Mouse (Mus musculus) megakaryocyte progenitor cell, adult 5-6 weeks (primary cell): ENCODE measurements around the gene Mypop. TPM values are rescaled to one million over a fixed set of nuclear protein-coding genes. Genes with fewer than 3 reads are reported as not detected.

Source experiments
- total RNA-seq, 2 experiments: library from RNA; stranded (forward) in 1 of 2; stranded (reverse) in 1 of 2; fragments of 157-497, 149-512 nt in 1 of 2; fragments of 200-1000 nt in 1 of 2; gene quantifications; 2 replicates each; pipeline versions ENCODE4 v1.2.3 to v1.2.4; 2015 to 2017

The Mypop gene
- total RNA-seq, 2 experiments from 2014 or later, result 0.17 TPM; not detected in 1

Other genes starting within 250 kb of the Mypop start
- not detected in 2 replicates for gene Psg19, start 192.7 kb upstream of the Mypop start, total RNA-seq (2015)
- gene Psg19, start 192.7 kb upstream of the Mypop start, total RNA-seq (2017), result not detected in 2 replicates
- gene Psg17, start 169.6 kb upstream of the Mypop start, total RNA-seq (2015), result not detected in 2 replicates
- not detected in 2 replicates for gene Psg17, start 169.6 kb upstream of the Mypop start, total RNA-seq (2017)
- gene Mill2, start 151.3 kb upstream of the Mypop start, total RNA-seq (2015), result 0.15 and 0.44 TPM in 2 replicates
- gene Mill2, start 151.3 kb upstream of the Mypop start, total RNA-seq (2017), result 0.75 TPM in 1 of 2 replicates, not detected in the other
- 264 and 265 TPM in 2 replicates for gene Pglyrp1, start 119.9 kb upstream of the Mypop start, total RNA-seq (2015)
- gene Pglyrp1, start 119.9 kb upstream of the Mypop start, total RNA-seq (2017), result 31.3 and 35.6 TPM in 2 replicates
- 11.9 and 14.1 TPM in 2 replicates for gene Ccdc61, start 80.8 kb upstream of the Mypop start, total RNA-seq (2015)
- gene Ccdc61, start 80.8 kb upstream of the Mypop start, total RNA-seq (2017), result 11.3 and 17.0 TPM in 2 replicates
- gene Nova2, start 65.4 kb upstream of the Mypop start, total RNA-seq (2015), result not detected in 2 replicates
- gene Nova2, start 65.4 kb upstream of the Mypop start, total RNA-seq (2017), result not detected in 2 replicates
- gene Nanos2, start 3.8 kb upstream of the Mypop start, total RNA-seq (2015), result not detected in 2 replicates
- gene Nanos2, start 3.8 kb upstream of the Mypop start, total RNA-seq (2017), result not detected in 2 replicates
- gene Irf2bp1, start 12.8 kb downstream of the Mypop start, total RNA-seq (2015), result 16.4 and 16.8 TPM in 2 replicates
- 12.5 and 13.1 TPM in 2 replicates for gene Irf2bp1, start 12.8 kb downstream of the Mypop start, total RNA-seq (2017)
- not detected in 2 replicates for gene Foxa3, start 32.3 kb downstream of the Mypop start, total RNA-seq (2015)
- not detected in 2 replicates for gene Foxa3, start 32.3 kb downstream of the Mypop start, total RNA-seq (2017)
- gene Sympk, start 33.1 kb downstream of the Mypop start, total RNA-seq (2015), result 58.1 and 74.7 TPM in 2 replicates
- 44.9 and 48.6 TPM in 2 replicates for gene Sympk, start 33.1 kb downstream of the Mypop start, total RNA-seq (2017)
- not detected in 2 replicates for gene Rsph6a, start 63.4 kb downstream of the Mypop start, total RNA-seq (2015)
- 0.61 TPM in 1 of 2 replicates, not detected in the other for gene Rsph6a, start 63.4 kb downstream of the Mypop start, total RNA-seq (2017)
- 4.4 and 5.5 TPM in 2 replicates for gene Dmwd, start 85.0 kb downstream of the Mypop start, total RNA-seq (2015)
- gene Dmwd, start 85.0 kb downstream of the Mypop start, total RNA-seq (2017), result 1.5 and 2.3 TPM in 2 replicates
- 0.78 and 1.9 TPM in 2 replicates for gene Dmpk, start 92.6 kb downstream of the Mypop start, total RNA-seq (2015)
- 0.84 TPM in 1 of 2 replicates, not detected in the other for gene Dmpk, start 92.6 kb downstream of the Mypop start, total RNA-seq (2017)
- gene Six5, start 103.3 kb downstream of the Mypop start, total RNA-seq (2015), result 2.8 and 3.9 TPM in 2 replicates
- gene Six5, start 103.3 kb downstream of the Mypop start, total RNA-seq (2017), result 2.3 and 2.4 TPM in 2 replicates
- 0.24 and 0.57 TPM in 2 replicates for gene Gm4969, start 127.1 kb downstream of the Mypop start, total RNA-seq (2015)
- 0.03 and 0.42 TPM in 2 replicates for gene Gm4969, start 127.1 kb downstream of the Mypop start, total RNA-seq (2017)
- gene Fbxo46, start 128.6 kb downstream of the Mypop start, total RNA-seq (2015), result 2.0 and 2.1 TPM in 2 replicates
- 4.2 and 5.0 TPM in 2 replicates for gene Fbxo46, start 128.6 kb downstream of the Mypop start, total RNA-seq (2017)
- gene Qpctl, start 158.0 kb downstream of the Mypop start, total RNA-seq (2015), result 6.5 and 6.9 TPM in 2 replicates
- 3.4 and 5.6 TPM in 2 replicates for gene Qpctl, start 158.0 kb downstream of the Mypop start, total RNA-seq (2017)
- 106 and 117 TPM in 2 replicates for gene Snrpd2, start 158.5 kb downstream of the Mypop start, total RNA-seq (2015)
- 78.6 and 83.9 TPM in 2 replicates for gene Snrpd2, start 158.5 kb downstream of the Mypop start, total RNA-seq (2017)
- gene Gipr, start 174.9 kb downstream of the Mypop start, total RNA-seq (2015), result not detected in 2 replicates
- not detected in 2 replicates for gene Gipr, start 174.9 kb downstream of the Mypop start, total RNA-seq (2017)
- gene Eml2, start 185.2 kb downstream of the Mypop start, total RNA-seq (2015), result 4.3 and 5.5 TPM in 2 replicates
- gene Eml2, start 185.2 kb downstream of the Mypop start, total RNA-seq (2017), result 8.0 and 15.1 TPM in 2 replicates
- gene Gpr4, start 221.3 kb downstream of the Mypop start, total RNA-seq (2015), result 0.12 TPM in 1 of 2 replicates, not detected in the other
- not detected in 2 replicates for gene Gpr4, start 221.3 kb downstream of the Mypop start, total RNA-seq (2017)
- gene Opa3, start 237.1 kb downstream of the Mypop start, total RNA-seq (2015), result 12.4 and 16.1 TPM in 2 replicates
- 19.9 and 25.0 TPM in 2 replicates for gene Opa3, start 237.1 kb downstream of the Mypop start, total RNA-seq (2017)